Mouse (Mus musculus): ENCODE measurements around the gene Pyroxd2.
"Not testable (repeated sequence)": the region's sequence is repeated elsewhere in the genome, so short reads cannot be mapped to it uniquely, and the experiment has no call there.

The Pyroxd2 gene

GRCm38 (mm10) chr19:42689321-42689720, 63.3 kb downstream of the Pyroxd2 start:
- no peak for DNase-seq

- DNase-seq, result not testable (repeated sequence)
Measured at GRCm38 (mm10) chr19:42682776-42683175, 69.8 kb downstream of the Pyroxd2 start.

- DNase-seq, result peak; percentile 8
Measured at GRCm38 (mm10) chr19:42678191-42678590, 74.4 kb downstream of the Pyroxd2 start.

- DNase-seq, result no peak
Measured at GRCm38 (mm10) chr19:42677452-42677851, 75.1 kb downstream of the Pyroxd2 start.

DNA sequence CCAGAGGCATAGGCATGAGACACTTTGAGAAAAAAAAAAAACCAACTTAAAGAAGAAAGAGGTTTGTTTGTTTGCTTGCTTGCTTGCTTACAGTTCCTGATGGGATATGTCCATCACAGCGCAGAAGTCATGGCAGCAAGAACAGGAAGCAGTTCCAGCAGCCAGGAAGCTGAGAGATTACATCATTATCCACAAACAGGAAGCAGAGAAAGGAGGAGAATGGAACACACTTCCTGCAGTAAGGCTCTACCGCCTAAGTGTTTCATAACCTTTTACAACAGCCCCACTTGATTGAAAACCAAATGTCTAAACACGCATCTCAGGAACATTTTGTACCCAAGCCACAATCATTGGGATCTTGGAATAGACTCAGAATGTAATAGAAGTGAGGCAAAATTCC, 75.6 kb downstream of the Pyroxd2 start:
- no peak for DNase-seq

Data from lung, postnatal 14 days (tissue).